Mouse (Mus musculus) MEL (cell line): ENCODE measurements around the gene Rgmb. TPM values are rescaled to one million over a fixed set of nuclear protein-coding genes. Genes with fewer than 3 reads are reported as not detected.

Experiments
- DNase-seq: peaks from one replicate; pipeline ENCODE4 v3.0.0; 2011; ENCODE audit warnings: low read depth, low spot score
- H3K27ac ChIP-seq: 2 replicates; pipeline ENCODE4 v1.5.1; 2012; ENCODE audit warnings: low read depth, mild to moderate bottlenecking, control low read depth, low read length, moderate library complexity; ENCODE audit not compliant: control insufficient read depth
- H3K27me3 ChIP-seq, 2 experiments: fragments of 150-350 bp in 1 of 2; sonication (generic) in 1 of 2; 2 replicates each; pipeline ENCODE4 v1.6.1; 2012; ENCODE audit warnings: low read length in 2 of 2, mild to moderate bottlenecking in 2 of 2, improper control_type of control experiment in 1 of 2, moderate library complexity in 1 of 2; ENCODE audit not compliant: insufficient read depth in 2 of 2, control insufficient read depth in 1 of 2
- H3K36me3 ChIP-seq, 2 experiments: 2 replicates each; pipeline ENCODE4 v1.6.1; 2012 to 2014; ENCODE audit warnings: low read length in 2 of 2, improper control_type of control experiment in 1 of 2, inconsistent platforms in 1 of 2, mild to moderate bottlenecking in 1 of 2; ENCODE audit not compliant: insufficient read depth in 2 of 2, control insufficient read depth in 1 of 2
- H3K4me1 ChIP-seq, 2 experiments: fragments of 150-350 bp in 1 of 2; sonication (generic) in 1 of 2; 2 replicates each; pipeline ENCODE4 v1.6.1; 2012; ENCODE audit warnings: low read length in 2 of 2, improper control_type of control experiment in 1 of 2, mild to moderate bottlenecking in 1 of 2; ENCODE audit not compliant: insufficient read depth in 2 of 2, control insufficient read depth in 1 of 2
- H3K4me3 ChIP-seq, 2 experiments: fragments of 150-350 bp in 1 of 2; sonication (generic) in 1 of 2; 2 replicates each; pipeline ENCODE4 v1.5.1; 2012; ENCODE audit warnings: low read depth in 2 of 2, low read length in 2 of 2, mild to moderate bottlenecking in 2 of 2, moderate library complexity in 2 of 2, control low read depth in 1 of 2, improper control_type of control experiment in 1 of 2; ENCODE audit not compliant: control insufficient read depth in 1 of 2, insufficient read depth in 1 of 2
- H3K79me2 ChIP-seq: 2 replicates; pipeline ENCODE4 v1.6.1; 2012; ENCODE audit warnings: mild to moderate bottlenecking, low read length, moderate library complexity; ENCODE audit not compliant: control insufficient read depth, poor library complexity, insufficient read depth
- H3K9ac ChIP-seq: 2 replicates; pipeline ENCODE4 v1.6.1; 2012; ENCODE audit warnings: low read depth, mild to moderate bottlenecking, control low read depth, low read length, moderate library complexity; ENCODE audit not compliant: control insufficient read depth, poor library complexity, severe bottlenecking
- H3K9me3 ChIP-seq: fragments of 150-350 bp; sonication (generic); replicated peaks from 2 replicates; pipeline ENCODE4 v1.6.1; 2012; ENCODE audit warnings: mild to moderate bottlenecking, low read length, improper control_type of control experiment, moderate library complexity; ENCODE audit not compliant: insufficient read depth
- CHD1 ChIP-seq: IDR thresholded peaks from 2 replicates; pipeline ENCODE4 v1.6.1; 2012; ENCODE audit warnings: low read depth, mild to moderate bottlenecking, inconsistent platforms, low read length, improper control_type of control experiment
- CTCF ChIP-seq, 3 experiments: IDR thresholded peaks in 2 of 3; conservative IDR thresholded peaks in 1 of 3; 2 replicates each; pipeline ENCODE4 v1.5.1; 2011 to 2012; ENCODE audit warnings: low read length in 3 of 3, low read depth in 2 of 3, mild to moderate bottlenecking in 2 of 3, improper control_type of control experiment in 1 of 3, inconsistent platforms in 1 of 3, mixed read lengths in 1 of 3, moderate library complexity in 1 of 3; ENCODE audit not compliant: control insufficient read depth in 1 of 3, insufficient read depth in 1 of 3, poor library complexity in 1 of 3, severe bottlenecking in 1 of 3
- ELF1 ChIP-seq: IDR thresholded peaks from 2 replicates; pipeline ENCODE4 v1.6.1; 2014; ENCODE audit warnings: low read depth, mild to moderate bottlenecking, inconsistent platforms, low read length, improper control_type of control experiment, moderate library complexity
- ETS1 ChIP-seq: IDR thresholded peaks from 2 replicates; pipeline ENCODE4 v1.6.1; 2012; ENCODE audit warnings: low read depth, mild to moderate bottlenecking, inconsistent platforms, low read length, improper control_type of control experiment, moderate library complexity
- JUND ChIP-seq: IDR thresholded peaks from 2 replicates; pipeline ENCODE4 v1.6.1; 2011; ENCODE audit warnings: low read depth, mild to moderate bottlenecking, improper control_type of control experiment, low read length
- KAT2A ChIP-seq: conservative IDR thresholded peaks from 2 replicates; pipeline ENCODE4 v1.6.1; 2012; ENCODE audit warnings: low read depth, low read length, improper control_type of control experiment, inconsistent platforms
- MAZ ChIP-seq: IDR thresholded peaks from 2 replicates; pipeline ENCODE4 v1.6.1; 2012; ENCODE audit warnings: low read depth, mild to moderate bottlenecking, inconsistent platforms, low read length, improper control_type of control experiment
- MYB ChIP-seq: IDR thresholded peaks from 2 replicates; pipeline ENCODE4 v1.6.1; 2011; ENCODE audit warnings: mild to moderate bottlenecking, low read depth, low read length, improper control_type of control experiment
- NRF1 ChIP-seq: IDR thresholded peaks from 2 replicates; pipeline ENCODE4 v1.6.1; 2014; ENCODE audit warnings: low read depth, mild to moderate bottlenecking, inconsistent platforms, low read length, improper control_type of control experiment, moderate library complexity; ENCODE audit not compliant: poor library complexity, insufficient read depth, severe bottlenecking
- POLR2AphosphoS5 ChIP-seq: IDR thresholded peaks from 2 replicates; pipeline ENCODE4 v1.6.1; 2012; ENCODE audit warnings: low read depth, borderline replicate concordance, mild to moderate bottlenecking, inconsistent platforms, low read length, moderate library complexity, mixed read lengths
- RAD21 ChIP-seq: IDR thresholded peaks from 2 replicates; pipeline ENCODE4 v1.6.1; 2011; ENCODE audit warnings: mild to moderate bottlenecking, low read depth, low read length, improper control_type of control experiment
- RCOR1 ChIP-seq: IDR thresholded peaks from 2 replicates; pipeline ENCODE4 v1.6.1; 2012; ENCODE audit warnings: low read depth, mild to moderate bottlenecking, inconsistent platforms, low read length, improper control_type of control experiment
- UBTF ChIP-seq: IDR thresholded peaks from 2 replicates; pipeline ENCODE4 v1.6.1; 2012; ENCODE audit warnings: low read depth, mild to moderate bottlenecking, inconsistent platforms, low read length, improper control_type of control experiment, moderate library complexity, borderline replicate concordance; ENCODE audit not compliant: insufficient read depth
- USF1 ChIP-seq: IDR thresholded peaks from 2 replicates; pipeline ENCODE4 v1.6.1; 2014; ENCODE audit warnings: low read depth, mild to moderate bottlenecking, inconsistent platforms, low read length, improper control_type of control experiment, moderate library complexity
- ZKSCAN1 ChIP-seq: IDR thresholded peaks from 2 replicates; pipeline ENCODE4 v1.6.1; 2012; ENCODE audit warnings: low read depth, mild to moderate bottlenecking, inconsistent platforms, low read length, improper control_type of control experiment, moderate library complexity
- ZMIZ1 ChIP-seq: IDR thresholded peaks from 2 replicates; pipeline ENCODE4 v1.6.1; 2012; ENCODE audit warnings: low read depth, mild to moderate bottlenecking, inconsistent platforms, low read length, improper control_type of control experiment, moderate library complexity
- polyA plus RNA-seq, 2 experiments: library from polyadenylated mRNA; stranded (reverse) in 1 of 2; unstranded in 1 of 2; fragments of >175 nt in 1 of 2; fragments of >200 nt in 1 of 2; gene quantifications; 2 replicates each; pipeline versions ENCODE4 v1.2.1 to v1.2.4; 2012; ENCODE audit warnings: low replicate concordance in 2 of 2, low read depth in 1 of 2; ENCODE audit not compliant: insufficient read length in 2 of 2, insufficient read depth in 1 of 2, missing spikeins in 1 of 2
- total RNA-seq: library from RNA; depleted of rRNA; stranded (reverse); fragments of 300-350 nt; gene quantifications from 2 replicates; pipeline ENCODE4 v1.2.3, GENCODE M21; 2012

The Rgmb gene
- total and polyA plus RNA-seq, 3 experiments, result not detected

DNA sequence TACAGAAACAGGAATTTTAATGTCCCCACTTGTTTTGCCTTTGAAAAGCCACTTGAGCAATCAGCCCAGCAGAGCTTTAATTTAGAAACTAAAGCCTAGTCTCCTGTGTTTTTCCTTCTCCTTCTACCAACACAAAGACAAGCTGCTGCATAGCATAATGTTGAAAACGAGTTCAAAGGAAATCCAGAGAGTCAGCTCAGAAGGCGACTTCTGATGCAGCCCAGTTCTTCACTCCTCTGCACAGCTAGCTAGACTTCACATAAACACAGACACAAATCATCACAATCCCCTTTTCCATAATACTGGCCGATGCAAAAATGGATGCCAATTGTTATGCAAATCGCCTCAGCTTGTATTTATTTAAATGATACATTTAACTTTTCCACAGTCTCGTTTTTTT is 1.6 kb upstream of the Rgmb start:
- Histone ChIP-seq H3K4me1 (no peaks in the 10 kb centered on the region), H3K27me3 (no peaks in the 10 kb centered on the region; a peak in 1 of 4 replicates), H3K9me3 (no peaks in the 10 kb centered on the region), H3K27ac (no peak overlapping the region), H3K79me2 (no peaks in the 10 kb centered on the region), H3K9ac (no peak overlapping the region), H3K36me3 (no peaks in the 10 kb centered on the region), H3K4me3 (no peak overlapping the region)
- no peak for TF ChIP-seq ZKSCAN1
- TF ChIP-seq ETS1, result no peak
- TF ChIP-seq JUND, result no peak
- TF ChIP-seq MAZ, result no peak
- no peak for TF ChIP-seq POLR2AphosphoS5
- no peak for TF ChIP-seq KAT2A
- TF ChIP-seq ELF1, result no peak
- no peak for TF ChIP-seq ZMIZ1
- no peak for TF ChIP-seq NRF1
- no peak for TF ChIP-seq RAD21
- TF ChIP-seq MYB, result no peak
- DNase-seq, result no peak

DNA sequence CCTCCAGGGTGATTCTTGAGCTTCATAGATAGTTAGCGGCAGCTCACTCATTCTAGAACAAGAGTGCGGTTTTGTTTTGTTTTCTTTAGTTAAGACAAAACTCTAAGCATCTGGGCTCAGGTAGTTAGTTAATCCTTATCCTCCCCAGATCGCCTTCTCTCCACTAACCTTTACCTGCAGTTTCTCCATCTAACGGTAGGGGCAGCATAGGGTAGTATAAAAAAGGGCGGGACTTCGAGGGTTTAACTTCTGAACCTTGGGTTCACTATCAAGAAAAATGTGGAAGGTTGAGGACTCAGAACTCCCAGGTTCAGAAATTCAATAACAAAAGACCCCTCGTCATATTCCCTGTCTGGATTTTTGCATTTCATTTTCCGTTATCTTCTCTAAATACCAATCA is 971 bp upstream of the Rgmb start:
- no peaks in the 10 kb centered on the region for H3K9me3 ChIP-seq
- no peaks in the 10 kb centered on the region; a peak in 1 of 4 replicates for H3K27me3 ChIP-seq
- no peak overlapping the region for H3K9ac ChIP-seq
- H3K4me3 ChIP-seq, result no peak overlapping the region
- no peak overlapping the region for H3K27ac ChIP-seq
- no peak for TF ChIP-seq CHD1
- no peak for TF ChIP-seq USF1
- TF ChIP-seq RCOR1, result no peak
- no peak for TF ChIP-seq ETS1
- no peak for TF ChIP-seq UBTF
- TF ChIP-seq RAD21, result peak; percentile 13
- TF ChIP-seq CTCF (IDR thresholded peaks at IDR 0.05 in 2 of 3, conservative IDR thresholded peaks at IDR 0.05 in 1 of 3; ENCODE audit: control insufficient read depth in 1 of 3, insufficient read depth in 1 of 3, low read depth in 2 of 3, low read length in 3 of 3, poor library complexity in 1 of 3, severe bottlenecking in 1 of 3), result peak in 2 of 3 experiments; percentile 8 to 32; a peak in 1 of 6 replicates
- DNase-seq, result peak; percentile 22
- H3K79me2 ChIP-seq, result no peaks in the 10 kb centered on the region
- H3K4me1 ChIP-seq, result no peaks in the 10 kb centered on the region
- no peaks in the 10 kb centered on the region for H3K36me3 ChIP-seq
